Mouse (Mus musculus) heart, embryonic 14.5 days (tissue): ENCODE data around the gene Fyn. TPM values are rescaled to one million over a fixed set of nuclear protein-coding genes. Genes with fewer than 3 reads are reported as not detected.

ENCODE experiments used
- ATAC-seq: fragments of 200-750 bp; cut with Nextera tagmentation; 2 replicates; pipeline ENCODE4 v1.8.0; 2017; ENCODE audit warnings: low read depth, moderate TSS enrichment; ENCODE audit not compliant: insufficient number of reproducible peaks, insufficient read depth, low FRiP score
- H3K27ac ChIP-seq, 2 experiments: fragments of 200-500 bp in 1 of 2; fragments of 300-500 bp in 1 of 2; sonication (generic) in 1 of 2; replicated peaks in 1 of 2; 2 replicates each; pipeline ENCODE4 v1.5.1; 2012 to 2014; ENCODE audit warnings: low read depth in 2 of 2, low read length in 2 of 2, control low read depth in 1 of 2, mild to moderate bottlenecking in 1 of 2, mixed read lengths in 1 of 2; ENCODE audit not compliant: control insufficient read depth in 1 of 2, insufficient read depth in 1 of 2
- H3K27me3 ChIP-seq: fragments of 300-500 bp; sonication (generic); 2 replicates; pipeline ENCODE4 v1.6.1; 2014; ENCODE audit warnings: mild to moderate bottlenecking, low read length, control low read depth; ENCODE audit not compliant: control insufficient read depth, insufficient read depth
- H3K36me3 ChIP-seq: fragments of 300-500 bp; sonication (generic); 2 replicates; pipeline ENCODE4 v1.6.1; 2014; ENCODE audit warnings: mild to moderate bottlenecking, control low read depth, low read length, mixed read lengths; ENCODE audit not compliant: control insufficient read depth, insufficient read depth
- H3K4me1 ChIP-seq, 2 experiments: fragments of 200-500 bp in 1 of 2; fragments of 300-500 bp in 1 of 2; sonication (generic) in 1 of 2; 2 replicates each; pipeline ENCODE4 v1.6.1; 2012 to 2014; ENCODE audit warnings: low read length in 2 of 2, control low read depth in 1 of 2, mixed read lengths in 1 of 2; ENCODE audit not compliant: control insufficient read depth in 2 of 2, insufficient read depth in 2 of 2
- H3K4me2 ChIP-seq: fragments of 300-500 bp; sonication (generic); 2 replicates; pipeline ENCODE4 v1.6.1; 2014; ENCODE audit warnings: mild to moderate bottlenecking, low read length
- H3K4me3 ChIP-seq, 2 experiments: fragments of 200-500 bp in 1 of 2; fragments of 300-500 bp in 1 of 2; sonication (generic) in 1 of 2; 2 replicates each; pipeline ENCODE4 v1.5.1; 2012 to 2014; ENCODE audit warnings: low read length in 2 of 2, mild to moderate bottlenecking in 2 of 2, control low read depth in 1 of 2, low read depth in 1 of 2, moderate library complexity in 1 of 2; ENCODE audit not compliant: control insufficient read depth in 1 of 2, insufficient read depth in 1 of 2
- H3K9ac ChIP-seq: fragments of 300-500 bp; sonication (generic); 2 replicates; pipeline ENCODE4 v1.6.1; 2014; ENCODE audit warnings: mild to moderate bottlenecking, low read length
- H3K9me3 ChIP-seq: fragments of 300-500 bp; sonication (generic); 2 replicates; pipeline ENCODE4 v1.6.1; 2016; ENCODE audit warnings: low read length, control low read depth; ENCODE audit not compliant: control insufficient read depth
- WGBS: fragments of 180-500 bp; shearing (Covaris S2); extraction: QIAGEN DNeasy Blood & Tissue Kit; methylation state at CpG from one replicate; pipeline ENCODE4 v1.1.7; 2014; 5-methylcytosine and 5-hydroxymethylcytosine counted together
- polyA plus RNA-seq: library from polyadenylated mRNA; unstranded; fragments of >200 nt; fragmentation: Nextera tagmentation; extraction: Ambion mirVana; gene quantifications from 2 replicates; pipeline ENCODE4 v1.2.1, GENCODE M21; 2014

Fyn gene
- polyA plus RNA-seq = 20.3 and 22.2 TPM in 2 replicates

- Histone ChIP-seq H3K9ac (peak within 1 kb of the TSS; percentile 92), H3K4me3 (peak within 1 kb of the TSS; percentile 75 to 98), H3K36me3 (no peaks in the 10 kb centered on the region), H3K27me3 (no peaks in the 10 kb centered on the region), H3K4me1 (peaks cover 11 to 25% of the 10 kb centered on the region in 2 experiments), H3K27ac (peak within 1 kb of the TSS; percentile 50 to 89), H3K9me3 (no peaks in the 10 kb centered on the region), H3K4me2 (peak within 1 kb of the TSS; percentile 95)
- WGBS = 26% methylated on average over 8 of the region's 8 CpGs
- no peak for ATAC-seq
Measured at GRCm38 (mm10) chr10:39368572-39369135, at the start of gene Fyn. Gene Fyn (plus strand): TSS chr10:39368855.

GRCm38 (mm10) chr10:39320798-39321622, 47.6 kb upstream of the Fyn start:
- no peaks in the 10 kb centered on the region for H3K9me3 ChIP-seq
- H3K27me3 ChIP-seq = no peaks in the 10 kb centered on the region
- no peak overlapping the region for H3K4me3 ChIP-seq
- H3K9ac ChIP-seq = no peak overlapping the region
- peaks cover 13 to 18% of the 10 kb centered on the region in 2 experiments for H3K4me1 ChIP-seq
- ATAC-seq = peak; percentile 80
- H3K27ac ChIP-seq = peak overlapping the region; percentile 11 to 51; a peak in 3 of 4 replicates
- H3K36me3 ChIP-seq = no peaks in the 10 kb centered on the region
- WGBS = 47% methylated on average over 17 of the region's 17 CpGs
- H3K4me2 ChIP-seq = peak overlapping the region; percentile 41

- Histone ChIP-seq H3K27ac (no peak overlapping the region), H3K9ac (no peak overlapping the region)
- no peak for ATAC-seq
Measured at GRCm38 (mm10) chr10:39321623-39321985, 47.1 kb upstream of the Fyn start.

GRCm38 (mm10) chr10:39322143-39322542, 46.5 kb upstream of the Fyn start:
- Histone ChIP-seq H3K4me3 (no peak overlapping the region), H3K4me2 (no peak overlapping the region), H3K27ac (no peak overlapping the region), H3K4me1 (peaks cover 13 to 18% of the 10 kb centered on the region in 2 experiments), H3K9me3 (no peaks in the 10 kb centered on the region), H3K36me3 (no peaks in the 10 kb centered on the region), H3K27me3 (no peaks in the 10 kb centered on the region), H3K9ac (no peak overlapping the region)
- 58% methylated on average over 4 of the region's 4 CpGs for WGBS
- ATAC-seq = no peak

More at GRCm38 (mm10) chr10:39321623-39321985, 47.1 kb upstream of the Fyn start:
- H3K4me2 ChIP-seq = peak overlapping the region; percentile 41
- no peaks in the 10 kb centered on the region for H3K27me3 ChIP-seq
- no peaks in the 10 kb centered on the region for H3K9me3 ChIP-seq
- no peak overlapping the region for H3K4me3 ChIP-seq
- peaks cover 13 to 18% of the 10 kb centered on the region in 2 experiments for H3K4me1 ChIP-seq
- 71% methylated on average over 9 of the region's 9 CpGs for WGBS
- H3K36me3 ChIP-seq = no peaks in the 10 kb centered on the region

- Histone ChIP-seq H3K27ac (no peak overlapping the region), H3K9me3 (no peaks in the 10 kb centered on the region), H3K4me1 (peaks cover 13 to 18% of the 10 kb centered on the region in 2 experiments), H3K4me3 (no peak overlapping the region), H3K9ac (no peak overlapping the region), H3K36me3 (no peaks in the 10 kb centered on the region), H3K27me3 (no peaks in the 10 kb centered on the region), H3K4me2 (no peak overlapping the region)
- no peak for ATAC-seq
- WGBS = 88% methylated on average over 2 of the region's 2 CpGs
Measured at GRCm38 (mm10) chr10:39324291-39324690, 44.4 kb upstream of the Fyn start.

- no peak overlapping the region for H3K27ac ChIP-seq
Measured at GRCm38 (mm10) chr10:39328661-39329060, 40.0 kb upstream of the Fyn start.

GRCm38 (mm10) chr10:39334320-39334719, 34.3 kb upstream of the Fyn start:
- H3K4me1 ChIP-seq = peaks cover 0 to 9% of the 10 kb centered on the region in 2 experiments; a peak in 1 of 4 replicates
- WGBS = 2% methylated on average over 3 of the region's 3 CpGs
- H3K9ac ChIP-seq = no peak overlapping the region
- no peak overlapping the region for H3K4me2 ChIP-seq
- ATAC-seq = no peak
- H3K27ac ChIP-seq = no peak overlapping the region
- H3K27me3 ChIP-seq = no peaks in the 10 kb centered on the region
- no peaks in the 10 kb centered on the region for H3K36me3 ChIP-seq
- H3K4me3 ChIP-seq = no peak overlapping the region
- peaks cover 11% of the 10 kb centered on the region for H3K9me3 ChIP-seq

More at GRCm38 (mm10) chr10:39328661-39329060, 40.0 kb upstream of the Fyn start:
- ATAC-seq = no peak
- H3K9ac ChIP-seq = no peak overlapping the region
- no peaks in the 10 kb centered on the region for H3K36me3 ChIP-seq
- WGBS = 83% methylated on average over 2 of the region's 2 CpGs
- no peak overlapping the region for H3K4me2 ChIP-seq
- no peak overlapping the region for H3K4me3 ChIP-seq
- H3K4me1 ChIP-seq = no peaks in the 10 kb centered on the region
- peaks cover 11% of the 10 kb centered on the region for H3K9me3 ChIP-seq
- H3K27me3 ChIP-seq = no peaks in the 10 kb centered on the region
